Mouse (Mus musculus): ENCODE measurements at regions not wholly inside any gene's neighbourhood (a gene's known extent, or its start where the extent isn't known, plus 50 kb on each side); places are given as distances from the start of the nearest gene placed in this dataset.

DNA sequence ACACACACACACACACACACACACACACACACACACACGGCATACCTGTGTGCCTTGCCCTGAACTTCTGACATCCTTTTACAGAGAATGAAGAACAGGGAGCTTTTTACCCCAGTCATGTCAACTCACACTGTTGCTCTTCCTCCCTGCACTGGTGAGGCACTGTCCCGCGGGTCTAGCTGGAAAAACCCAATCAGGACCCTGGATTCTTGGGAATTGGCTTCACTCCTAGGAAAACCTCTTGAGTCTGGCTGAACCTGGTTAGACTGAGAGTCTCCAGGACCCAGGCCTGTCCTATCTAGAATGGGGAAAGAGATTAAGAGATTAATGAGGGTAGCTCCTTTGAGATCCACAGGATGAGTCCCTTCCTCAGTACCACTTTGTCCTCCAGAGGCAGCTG lies 54.5 kb upstream of the Spred2 start:
- TF ChIP-seq POLR2A (IDR thresholded peaks at IDR 0.05; ENCODE audit: extremely low read depth, insufficient read depth, low read length) (no peak), CTCF (IDR thresholded peaks at IDR 0.05; ENCODE audit: extremely low read depth, insufficient read depth, low read length) (no peak)

Measured in cortical plate, adult 2 months (tissue).